Mouse (Mus musculus) embryonic facial prominence, embryonic 14.5 days (tissue): ENCODE measurements around the gene Skap1. TPM values are rescaled to one million over a fixed set of nuclear protein-coding genes. Genes with fewer than 3 reads are reported as not detected.
"Not testable (repeated sequence)": the region's sequence is repeated elsewhere in the genome, so short reads cannot be mapped to it uniquely, and the experiment has no call there.

Source experiments
- ATAC-seq: fragments of 200-750 bp; cut with Nextera tagmentation; 2 replicates; pipeline ENCODE4 v1.8.0; 2017; ENCODE audit warnings: low read depth, moderate number of reproducible peaks, moderate TSS enrichment
- DNase-seq: peaks from one replicate; pipeline ENCODE4 v3.0.0-alpha.2; 2015; ENCODE audit warnings: low spot score
- H3K27ac ChIP-seq: fragments of 300-500 bp; sonication (generic); replicated peaks from 2 replicates; pipeline ENCODE4 v1.5.1; 2014; ENCODE audit warnings: low read depth, mild to moderate bottlenecking, low read length, moderate library complexity
- H3K27me3 ChIP-seq: fragments of 300-500 bp; sonication (generic); replicated peaks from 2 replicates; pipeline ENCODE4 v1.6.1; 2014; ENCODE audit warnings: low read length; ENCODE audit not compliant: control insufficient read depth, insufficient read depth
- H3K36me3 ChIP-seq: fragments of 300-500 bp; sonication (generic); 2 replicates; pipeline ENCODE4 v1.6.1; 2014; ENCODE audit warnings: low read length, mixed read lengths; ENCODE audit not compliant: control insufficient read depth, insufficient read depth
- H3K4me1 ChIP-seq: fragments of 300-500 bp; sonication (generic); 2 replicates; pipeline ENCODE4 v1.6.1; 2014; ENCODE audit warnings: antibody characterized with exemption, low read length; ENCODE audit not compliant: control insufficient read depth, insufficient read depth
- H3K4me2 ChIP-seq: fragments of 300-500 bp; sonication (generic); 2 replicates; pipeline ENCODE4 v1.6.1; 2014; ENCODE audit warnings: low read depth, mild to moderate bottlenecking, low read length, moderate library complexity, mixed read lengths
- H3K4me3 ChIP-seq: fragments of 300-500 bp; sonication (generic); 2 replicates; pipeline ENCODE4 v1.5.1; 2014; ENCODE audit warnings: low read depth, mild to moderate bottlenecking, low read length
- H3K9ac ChIP-seq: fragments of 300-500 bp; sonication (generic); 2 replicates; pipeline ENCODE4 v1.6.1; 2014; ENCODE audit warnings: low read depth, mild to moderate bottlenecking, low read length, moderate library complexity, mixed read lengths
- H3K9me3 ChIP-seq: fragments of 300-500 bp; sonication (generic); 2 replicates; pipeline ENCODE4 v1.6.1; 2016; ENCODE audit warnings: low read length; ENCODE audit not compliant: control insufficient read depth
- WGBS: fragments of 180-500 bp; shearing (Covaris S2); extraction: QIAGEN DNeasy Blood & Tissue Kit; methylation state at CpG from one replicate; pipeline ENCODE4 v1.1.7; 2014; 5-methylcytosine and 5-hydroxymethylcytosine counted together
- polyA plus RNA-seq: library from polyadenylated mRNA; unstranded; fragments of >200 nt; fragmentation: Nextera tagmentation; extraction: Ambion mirVana; gene quantifications from 2 replicates; pipeline ENCODE4 v1.2.1, GENCODE M21; 2014

Skap1 gene
- polyA plus RNA-seq, 1 experiment from 2014 or later, result 1.5 TPM

GRCm38 (mm10) chr11:96774536-96774935 lies 310.1 kb downstream of the Skap1 start:
- no peak for DNase-seq
- Histone ChIP-seq H3K4me1 (peaks cover 9% of the 10 kb centered on the region; the same call in 1 of the 2 replicates), H3K27ac (no peak overlapping the region), H3K4me3 (no peak overlapping the region), H3K4me2 (no peak overlapping the region), H3K9me3 (no peaks in the 10 kb centered on the region), H3K27me3 (no peaks in the 10 kb centered on the region), H3K36me3 (peaks cover 36% of the 10 kb centered on the region), H3K9ac (no peak overlapping the region)
- WGBS, result 92% methylated on average over 3 of the region's 3 CpGs
- ATAC-seq, result no peak

- Histone ChIP-seq H3K36me3 (peaks cover 31% of the 10 kb centered on the region), H3K4me2 (no peak overlapping the region), H3K27me3 (no peaks in the 10 kb centered on the region), H3K9me3 (no peaks in the 10 kb centered on the region), H3K27ac (no peak overlapping the region), H3K9ac (no peak overlapping the region), H3K4me3 (no peak overlapping the region), H3K4me1 (peaks cover 9% of the 10 kb centered on the region; the same call in 1 of the 2 replicates)
- WGBS, result 88% methylated on average over 8 of the region's 8 CpGs
- DNase-seq, result no peak
- no peak for ATAC-seq
Measured at GRCm38 (mm10) chr11:96775063-96775462, 310.7 kb downstream of the Skap1 start.

- no peak overlapping the region for H3K9ac ChIP-seq
- H3K27ac ChIP-seq, result 0 out of 2 replicates have a peak overlapping the region, but pooled peaks have one; percentile 6
- no peaks in the 10 kb centered on the region for H3K9me3 ChIP-seq
- H3K36me3 ChIP-seq, result peaks cover 26% of the 10 kb centered on the region
- no peaks in the 10 kb centered on the region for H3K27me3 ChIP-seq
- H3K4me1 ChIP-seq, result peaks cover 9% of the 10 kb centered on the region; the same call in 1 of the 2 replicates
- H3K4me2 ChIP-seq, result no peak overlapping the region
- H3K4me3 ChIP-seq, result no peak overlapping the region
- ATAC-seq, result no peak
- DNase-seq, result no peak
- WGBS, result 72% methylated on average over 7 of the region's 7 CpGs
Measured at GRCm38 (mm10) chr11:96775665-96776064, 311.3 kb downstream of the Skap1 start.

- H3K36me3 ChIP-seq, result peaks cover 22% of the 10 kb centered on the region
- peaks cover 9% of the 10 kb centered on the region; the same call in 1 of the 2 replicates for H3K4me1 ChIP-seq
- H3K4me3 ChIP-seq, result peak overlapping the region; percentile 64; the same call in 1 of the 2 replicates
- 47% methylated on average over 3 of the region's 3 CpGs for WGBS
- peak overlapping the region; percentile 79 for H3K4me2 ChIP-seq
- ATAC-seq (no peak), DNase-seq (no peak)
- H3K9me3 ChIP-seq, result no peaks in the 10 kb centered on the region
- H3K27ac ChIP-seq, result no peak overlapping the region
- no peaks in the 10 kb centered on the region for H3K27me3 ChIP-seq
- H3K9ac ChIP-seq, result peak overlapping the region; percentile 63; the same call in 1 of the 2 replicates
Measured at GRCm38 (mm10) chr11:96776068-96776467, 311.7 kb downstream of the Skap1 start.

GRCm38 (mm10) chr11:96776968-96777962 lies 312.9 kb downstream of the Skap1 start, which contains the start of gene Snx11:
TSS of gene Snx11 (minus strand) at chr11:96777559.
- H3K4me3 ChIP-seq, result peak within 1 kb of the TSS; percentile 64
- no peaks in the 10 kb centered on the region for H3K9me3 ChIP-seq
- 1% methylated on average over 52 of the region's 59 CpGs for WGBS
- ATAC-seq (peak; percentile 99), DNase-seq (peak; percentile 98)
- H3K27me3 ChIP-seq, result no peaks in the 10 kb centered on the region
- H3K9ac ChIP-seq, result peak within 1 kb of the TSS; percentile 63
- peak within 1 kb of the TSS; percentile 87 for H3K27ac ChIP-seq
- H3K4me1 ChIP-seq, result peaks cover 9% of the 10 kb centered on the region; the same call in 1 of the 2 replicates
- H3K4me2 ChIP-seq, result peak within 1 kb of the TSS; percentile 79
- H3K36me3 ChIP-seq, result peaks cover 10% of the 10 kb centered on the region; the same call in 1 of the 2 replicates

- DNase-seq, H3K27me3 ChIP-seq, ATAC-seq, H3K9me3 ChIP-seq, H3K4me1 ChIP-seq, H3K36me3 ChIP-seq: not testable (repeated sequence)
- peak overlapping the region; percentile 79 for H3K4me2 ChIP-seq
- H3K9ac ChIP-seq, result peak overlapping the region; percentile 63
- WGBS, result 70% methylated on average over 10 of the region's 10 CpGs
- H3K27ac ChIP-seq, result peak overlapping the region; percentile 87
- H3K4me3 ChIP-seq, result peak overlapping the region; percentile 64
Measured at GRCm38 (mm10) chr11:96778061-96778627, 313.8 kb downstream of the Skap1 start.

- no peaks in the 10 kb centered on the region for H3K36me3 ChIP-seq
- H3K9ac ChIP-seq, result no peak overlapping the region
- ATAC-seq, result no peak
- DNase-seq, result no peak
- 78% methylated on average over 5 of the region's 5 CpGs for WGBS
- H3K4me1 ChIP-seq, result peaks cover 9% of the 10 kb centered on the region; the same call in 1 of the 2 replicates
- no peak overlapping the region for H3K4me3 ChIP-seq
- no peak overlapping the region for H3K27ac ChIP-seq
- H3K4me2 ChIP-seq, result no peak overlapping the region
- no peaks in the 10 kb centered on the region for H3K9me3 ChIP-seq
- H3K27me3 ChIP-seq, result no peaks in the 10 kb centered on the region
Measured at GRCm38 (mm10) chr11:96780306-96780705, 315.9 kb downstream of the Skap1 start.

- no peaks in the 10 kb centered on the region for H3K36me3 ChIP-seq
- no peak overlapping the region for H3K27ac ChIP-seq
- no peak overlapping the region for H3K4me3 ChIP-seq
- 77% methylated on average over 2 of the region's 2 CpGs for WGBS
- DNase-seq, result no peak
- no peak for ATAC-seq
- peaks cover 6% of the 10 kb centered on the region; the same call in 1 of the 2 replicates for H3K4me1 ChIP-seq
- H3K9ac ChIP-seq, result no peak overlapping the region
- H3K4me2 ChIP-seq, result no peak overlapping the region
- no peaks in the 10 kb centered on the region for H3K27me3 ChIP-seq
- H3K9me3 ChIP-seq, result no peaks in the 10 kb centered on the region
Measured at GRCm38 (mm10) chr11:96781425-96781824, 317.0 kb downstream of the Skap1 start.
